Mouse (Mus musculus) lung, adult 2 months (tissue): Measurements from ENCODE around the gene Dusp3.

Source experiments
- CTCF ChIP-seq: fragments of 200-500 bp; IDR thresholded peaks from 2 replicates; pipeline ENCODE4 v1.5.1; 2011; ENCODE audit warnings: mild to moderate bottlenecking, low read length, control low read depth; ENCODE audit not compliant: insufficient read depth
- POLR2A ChIP-seq: fragments of 200-500 bp; IDR thresholded peaks from 2 replicates; pipeline ENCODE4 v1.6.1; 2011; ENCODE audit warnings: low read depth, mild to moderate bottlenecking, control low read depth, low read length, borderline replicate concordance; ENCODE audit errors: extremely low read depth

- TF ChIP-seq CTCF (no peak), POLR2A (no peak)
These were observed 36.6 kb upstream of the Dusp3 start for GRCm38 (mm10) chr11:102023406-102023805.
